Mouse (Mus musculus): Measurements from ENCODE around the gene Mxi1. TPM values are rescaled to one million over a fixed set of nuclear protein-coding genes. Genes with fewer than 3 reads are reported as not detected.

Gene Mxi1
- total RNA-seq, 1 experiment = 20.1 TPM

DNA sequence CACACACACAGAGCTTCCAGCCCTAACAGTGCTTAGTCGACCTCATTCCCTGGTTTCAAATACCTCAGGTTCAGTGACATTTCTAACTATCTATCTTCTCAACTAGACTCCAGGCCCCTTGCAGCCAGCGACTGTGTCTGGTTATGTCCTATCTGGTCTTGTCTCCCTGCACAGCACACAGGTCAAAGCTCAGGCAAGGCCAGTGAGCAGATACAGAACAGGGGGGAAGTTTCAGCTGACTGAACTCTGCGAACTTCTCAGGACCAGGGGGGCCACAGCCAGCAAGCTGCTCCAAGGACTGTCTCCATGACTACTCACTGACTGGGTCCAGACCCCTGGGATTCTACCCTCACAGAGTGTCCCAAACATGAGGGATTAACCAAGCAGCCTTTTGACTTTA is 35.1 kb upstream of the Mxi1 start:
- H3K4me1 ChIP-seq (ENCODE audit: control insufficient read depth in 2 of 2, insufficient read depth in 2 of 2, low read length in 2 of 2, poor library complexity in 1 of 2) = peaks cover 0 to 6% of the 10 kb centered on the region in 2 experiments; a peak in 1 of 4 replicates
- no peak for DNase-seq (ENCODE audit: low read depth, low spot score)
- no peaks in the 10 kb centered on the region for H3K36me3 ChIP-seq (ENCODE audit: control insufficient read depth, insufficient read depth, low read length, poor library complexity, severe bottlenecking)
- H3K9ac ChIP-seq (ENCODE audit: insufficient read depth, low read depth, low read length, poor library complexity, severe bottlenecking) = no peak overlapping the region
- no peak overlapping the region for H3K4me3 ChIP-seq (ENCODE audit: insufficient read depth in 1 of 2, low read depth in 1 of 2, low read length in 2 of 2, poor library complexity in 1 of 2, severe bottlenecking in 1 of 2)
- no peak overlapping the region for H3K27ac ChIP-seq (ENCODE audit: insufficient read depth, low read depth, low read length, poor library complexity, severe bottlenecking)
- H3K9me3 ChIP-seq (ENCODE audit: control insufficient read depth, insufficient read depth, low read depth, low read length) = no peaks in the 10 kb centered on the region
- in situ Hi-C loops (cut with MboI; ENCODE audit: low sequenced_read_pairs in 2 of 2, unreplicated experiment in 2 of 2) = no loop called here
- TF ChIP-seq ZNF384 (IDR thresholded peaks at IDR 0.05; ENCODE audit: low read depth, low read length) (no peak), MAFK (IDR thresholded peaks at IDR 0.05; ENCODE audit: insufficient read depth, low read depth, low read length) (no peak), CHD2 (IDR thresholded peaks at IDR 0.05; ENCODE audit: low read depth, low read length) (no peak), HCFC1 (IDR thresholded peaks at IDR 0.05; ENCODE audit: borderline replicate concordance, insufficient read depth, low read length) (no peak), ZC3H11A (IDR thresholded peaks at IDR 0.05; ENCODE audit: borderline replicate concordance, low read depth, low read length) (no peak)

DNA sequence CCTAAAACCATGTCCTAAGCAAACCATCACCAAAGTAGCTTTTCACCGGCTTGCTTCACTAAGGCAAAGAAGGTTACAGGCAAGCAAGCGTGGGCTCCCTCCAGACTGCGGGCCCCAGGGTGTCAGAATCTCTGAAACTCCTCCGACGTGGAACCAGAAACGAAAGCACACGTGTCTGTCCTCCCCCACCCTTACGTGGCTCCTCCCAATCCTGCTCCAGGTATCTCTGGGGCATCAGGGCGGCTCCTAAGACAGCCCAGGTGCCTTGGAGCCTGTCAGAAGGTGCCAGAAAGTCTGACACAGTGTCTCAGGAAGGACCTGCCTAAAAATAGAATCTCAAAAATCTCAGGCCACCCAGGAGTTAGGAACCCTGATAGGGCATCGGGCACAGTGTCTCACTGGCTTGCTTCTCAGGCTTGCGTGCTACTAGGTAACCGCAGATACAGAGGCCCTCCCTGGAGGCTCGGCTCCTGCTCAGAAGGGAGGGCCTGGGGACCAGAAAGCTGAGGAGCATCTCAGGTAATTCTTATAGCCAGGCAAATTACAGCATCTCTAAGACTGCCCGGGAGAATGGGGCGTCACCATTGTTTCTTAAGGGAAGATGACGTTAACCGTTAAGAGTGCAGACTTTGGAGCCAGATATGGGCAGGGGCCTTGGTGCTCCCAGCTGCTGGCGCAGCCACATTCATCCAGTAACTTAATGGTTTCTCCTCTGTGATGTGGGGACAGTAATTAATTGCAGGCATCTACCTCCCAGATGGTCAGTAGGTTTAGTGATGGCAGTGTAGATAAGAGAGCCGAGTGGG is 33.2 kb upstream of the Mxi1 start:
- Histone ChIP-seq H3K27ac (ENCODE audit: insufficient read depth, low read depth, low read length, poor library complexity, severe bottlenecking) (no peak overlapping the region), H3K4me3 (ENCODE audit: insufficient read depth in 1 of 2, low read depth in 1 of 2, low read length in 2 of 2, poor library complexity in 1 of 2, severe bottlenecking in 1 of 2) (no peak overlapping the region), H3K4me1 (ENCODE audit: control insufficient read depth in 2 of 2, insufficient read depth in 2 of 2, low read length in 2 of 2, poor library complexity in 1 of 2) (peaks cover 0 to 6% of the 10 kb centered on the region in 2 experiments; a peak in 1 of 4 replicates), H3K9me3 (ENCODE audit: control insufficient read depth, insufficient read depth, low read depth, low read length) (no peaks in the 10 kb centered on the region), H3K9ac (ENCODE audit: insufficient read depth, low read depth, low read length, poor library complexity, severe bottlenecking) (no peak overlapping the region), H3K36me3 (ENCODE audit: control insufficient read depth, insufficient read depth, low read length, poor library complexity, severe bottlenecking) (no peaks in the 10 kb centered on the region)
- TF ChIP-seq ZC3H11A (IDR thresholded peaks at IDR 0.05; ENCODE audit: borderline replicate concordance, low read depth, low read length) (no peak), ZNF384 (IDR thresholded peaks at IDR 0.05; ENCODE audit: low read depth, low read length) (no peak), CHD2 (IDR thresholded peaks at IDR 0.05; ENCODE audit: low read depth, low read length) (no peak), MAFK (IDR thresholded peaks at IDR 0.05; ENCODE audit: insufficient read depth, low read depth, low read length) (no peak), HCFC1 (IDR thresholded peaks at IDR 0.05; ENCODE audit: borderline replicate concordance, insufficient read depth, low read length) (no peak)
- in situ Hi-C loops (cut with MboI; ENCODE audit: low sequenced_read_pairs in 2 of 2, unreplicated experiment in 2 of 2) = no loop called here
- no peak for DNase-seq (ENCODE audit: low read depth, low spot score)

DNA sequence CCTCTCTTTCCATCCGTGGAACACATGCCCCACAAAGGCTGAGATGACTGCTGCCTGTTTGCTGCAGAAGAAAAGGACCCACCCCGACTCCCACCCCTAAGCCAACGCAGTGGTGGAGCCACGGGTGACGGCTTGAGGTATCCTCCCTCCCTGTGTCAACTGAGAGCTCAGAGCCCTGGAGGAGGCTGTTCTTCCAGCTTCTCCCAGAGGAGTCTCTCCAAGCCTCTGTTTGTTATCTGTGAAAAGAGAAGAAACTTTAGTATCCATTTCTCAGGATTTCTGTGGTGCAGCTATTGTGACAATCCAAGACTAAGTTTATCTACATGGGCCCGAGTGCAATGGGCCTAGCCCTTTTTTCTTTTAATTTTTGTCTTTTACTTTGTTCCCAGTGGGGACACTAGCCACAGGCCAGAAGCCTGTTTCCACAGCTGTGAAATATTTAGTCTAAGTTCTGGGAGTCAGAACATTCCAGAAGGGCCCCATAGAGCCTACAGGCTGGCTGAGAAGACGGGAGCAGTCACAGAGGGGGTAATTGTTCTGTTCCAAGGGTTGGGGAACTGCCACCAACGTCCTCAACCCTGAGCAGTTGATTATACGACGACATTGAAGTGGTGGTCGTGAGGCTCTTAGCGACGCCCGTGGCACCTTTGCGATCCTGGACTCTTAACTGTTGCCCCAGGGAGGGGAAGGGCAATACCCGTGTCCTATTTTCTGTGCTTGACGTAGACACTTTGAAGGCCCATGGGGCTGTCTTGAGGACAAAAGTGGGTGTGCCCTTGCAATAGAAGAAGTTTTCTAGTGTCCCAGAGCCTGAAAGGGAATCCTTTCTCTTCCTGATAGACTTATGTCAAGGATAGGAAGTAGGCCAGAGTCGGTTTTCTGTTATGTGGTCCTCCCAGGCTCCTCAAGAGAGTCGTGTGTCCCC is 31.6 kb upstream of the Mxi1 start:
- Histone ChIP-seq H3K4me3 (ENCODE audit: insufficient read depth in 1 of 2, low read depth in 1 of 2, low read length in 2 of 2, poor library complexity in 1 of 2, severe bottlenecking in 1 of 2) (no peak overlapping the region), H3K4me1 (ENCODE audit: control insufficient read depth in 2 of 2, insufficient read depth in 2 of 2, low read length in 2 of 2, poor library complexity in 1 of 2) (peaks cover 0 to 9% of the 10 kb centered on the region in 2 experiments; a peak in 1 of 4 replicates), H3K36me3 (ENCODE audit: control insufficient read depth, insufficient read depth, low read length, poor library complexity, severe bottlenecking) (no peaks in the 10 kb centered on the region), H3K9ac (ENCODE audit: insufficient read depth, low read depth, low read length, poor library complexity, severe bottlenecking) (no peak overlapping the region), H3K27ac (ENCODE audit: insufficient read depth, low read depth, low read length, poor library complexity, severe bottlenecking) (no peak overlapping the region), H3K9me3 (ENCODE audit: control insufficient read depth, insufficient read depth, low read depth, low read length) (no peaks in the 10 kb centered on the region)
- no peak for DNase-seq (ENCODE audit: low read depth, low spot score)
- no peak for TF ChIP-seq CHD2 (IDR thresholded peaks at IDR 0.05; ENCODE audit: low read depth, low read length)
- TF ChIP-seq MAFK (IDR thresholded peaks at IDR 0.05; ENCODE audit: insufficient read depth, low read depth, low read length) = no peak
- no peak for TF ChIP-seq HCFC1 (IDR thresholded peaks at IDR 0.05; ENCODE audit: borderline replicate concordance, insufficient read depth, low read length)
- no peak for TF ChIP-seq ZC3H11A (IDR thresholded peaks at IDR 0.05; ENCODE audit: borderline replicate concordance, low read depth, low read length)
- TF ChIP-seq ZNF384 (IDR thresholded peaks at IDR 0.05; ENCODE audit: low read depth, low read length) = no peak
- in situ Hi-C loops (cut with MboI; ENCODE audit: low sequenced_read_pairs in 2 of 2, unreplicated experiment in 2 of 2) = no loop called here

DNA sequence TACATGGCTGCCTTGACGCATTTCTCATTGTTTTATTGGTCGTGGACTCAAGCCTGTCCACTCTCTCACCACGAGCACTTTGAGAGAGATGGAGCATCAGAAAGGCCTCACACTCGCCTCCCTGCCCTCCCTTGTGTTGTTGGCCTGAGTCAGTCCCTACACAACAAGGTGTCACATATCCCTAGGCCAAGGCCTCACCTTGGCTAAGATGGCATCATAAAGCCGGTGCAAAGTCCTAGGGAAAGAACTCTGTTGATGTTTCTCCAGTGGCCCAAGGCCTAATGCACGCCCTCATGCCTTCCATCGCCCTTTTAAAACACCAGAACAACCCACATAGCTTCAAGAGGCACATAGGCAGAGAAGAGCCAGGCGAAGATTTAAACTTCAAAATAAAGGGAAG is 30.1 kb upstream of the Mxi1 start:
- in situ Hi-C loops (cut with MboI; ENCODE audit: low sequenced_read_pairs in 2 of 2, unreplicated experiment in 2 of 2) = no loop called here
- DNase-seq (ENCODE audit: low read depth, low spot score) = no peak
- no peak for TF ChIP-seq CHD2 (IDR thresholded peaks at IDR 0.05; ENCODE audit: low read depth, low read length)

More for the DNA sequence above, 30.1 kb upstream of the Mxi1 start:
- Histone ChIP-seq H3K4me3 (ENCODE audit: insufficient read depth in 1 of 2, low read depth in 1 of 2, low read length in 2 of 2, poor library complexity in 1 of 2, severe bottlenecking in 1 of 2) (no peak overlapping the region), H3K9me3 (ENCODE audit: control insufficient read depth, insufficient read depth, low read depth, low read length) (no peaks in the 10 kb centered on the region), H3K36me3 (ENCODE audit: control insufficient read depth, insufficient read depth, low read length, poor library complexity, severe bottlenecking) (no peaks in the 10 kb centered on the region), H3K9ac (ENCODE audit: insufficient read depth, low read depth, low read length, poor library complexity, severe bottlenecking) (no peak overlapping the region), H3K27ac (ENCODE audit: insufficient read depth, low read depth, low read length, poor library complexity, severe bottlenecking) (no peak overlapping the region), H3K4me1 (ENCODE audit: control insufficient read depth in 2 of 2, insufficient read depth in 2 of 2, low read length in 2 of 2, poor library complexity in 1 of 2) (peaks cover 2 to 14% of the 10 kb centered on the region in 2 experiments; a peak in 2 of 4 replicates)

All from ES-E14 (cell line).